Mouse (Mus musculus): ENCODE measurements around the gene Znrf3.

The Znrf3 gene

GRCm38 (mm10) chr11:5390969-5391831 lies 53.4 kb downstream of the Znrf3 start:
- no peak for DNase-seq

DNA sequence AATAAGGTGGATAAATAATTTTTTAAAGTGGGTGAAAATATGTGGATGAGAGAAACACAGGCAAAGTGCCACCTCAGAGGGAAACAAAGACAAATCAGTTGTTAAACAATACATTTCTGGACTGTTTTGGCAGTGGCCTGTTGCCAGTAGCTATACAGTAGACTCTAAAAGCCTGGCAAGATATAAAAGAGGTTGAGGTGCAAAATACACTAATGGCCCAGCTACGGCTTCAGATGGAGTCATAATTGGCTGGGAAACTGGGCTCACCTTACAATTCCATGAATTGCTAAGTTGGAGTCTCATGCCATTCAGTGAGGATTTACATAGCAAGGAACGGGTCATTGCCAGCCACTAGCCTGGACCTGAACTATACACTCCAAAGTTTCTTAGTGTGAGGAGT lies 62.0 kb downstream of the Znrf3 start:
- DNase-seq, result no peak

GRCm38 (mm10) chr11:5381226-5381625 lies 63.4 kb downstream of the Znrf3 start:
- DNase-seq, result no peak

- no peak for DNase-seq
Measured at GRCm38 (mm10) chr11:5380275-5380674, 64.4 kb downstream of the Znrf3 start.

DNA sequence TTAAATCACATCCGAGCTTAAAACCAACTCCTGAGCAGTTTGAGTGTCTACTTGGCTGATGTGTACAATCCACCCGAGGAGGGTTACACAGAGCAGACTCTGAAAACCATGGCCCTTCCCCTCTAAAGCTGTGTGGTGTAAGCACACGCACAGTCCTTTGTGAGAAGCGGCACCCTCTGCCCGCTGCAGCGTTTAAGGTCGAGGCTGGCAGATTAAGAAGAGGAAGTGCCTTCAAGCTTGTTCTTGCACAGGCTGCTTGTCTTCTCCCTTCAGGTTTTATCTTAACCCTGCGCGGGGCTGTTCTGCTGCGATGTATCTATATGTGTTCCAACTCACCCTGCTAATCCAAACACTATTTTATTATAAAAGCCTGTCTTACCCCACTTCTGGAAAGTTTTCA lies 75.5 kb downstream of the Znrf3 start:
- DNase-seq, result no peak

- no peak for DNase-seq
Measured at GRCm38 (mm10) chr11:5368492-5368891, 76.2 kb downstream of the Znrf3 start.

DNA sequence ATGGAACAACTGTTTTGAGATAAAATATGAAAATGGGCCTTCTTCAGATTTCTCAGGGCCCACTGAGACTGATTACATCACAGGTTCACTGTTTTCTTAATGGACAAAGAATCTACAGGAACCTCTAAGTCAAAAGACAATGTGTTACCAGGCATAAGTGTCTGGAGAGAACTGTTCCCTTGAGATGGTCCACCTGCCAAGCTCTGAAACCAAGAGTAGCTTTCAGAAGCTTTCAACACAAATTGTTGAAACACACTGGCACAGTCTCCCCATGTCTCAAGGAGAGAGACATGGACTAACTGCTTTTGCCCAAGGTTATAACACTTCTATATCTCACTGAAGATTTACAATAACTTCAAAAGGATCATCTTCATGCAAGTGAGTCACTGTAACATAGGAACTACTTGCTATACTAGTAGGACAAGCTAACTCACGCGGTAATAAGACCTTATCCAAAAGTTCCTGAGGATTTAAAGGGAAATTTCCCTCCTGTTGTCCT lies 89.3 kb downstream of the Znrf3 start:
- no peak for DNase-seq

DNA sequence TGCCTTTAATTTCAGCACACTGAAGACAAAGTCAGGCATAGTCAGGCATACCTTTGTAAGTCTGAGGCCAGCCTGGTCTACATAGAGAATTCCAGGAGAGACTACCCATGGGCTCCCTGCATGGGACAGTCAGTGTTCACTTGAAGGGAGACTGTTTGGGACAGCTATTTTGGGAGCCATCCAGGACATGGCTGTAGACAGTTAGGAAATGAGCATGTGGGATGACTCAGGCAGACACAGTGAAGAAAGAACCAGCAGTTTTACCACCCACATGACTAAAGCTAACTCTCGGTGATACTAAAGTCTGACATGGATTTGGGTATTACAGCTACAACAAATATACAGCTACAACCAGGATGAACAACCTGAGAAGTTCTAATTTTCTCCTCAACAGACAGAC lies 89.9 kb downstream of the Znrf3 start:
- DNase-seq, result peak; percentile 7

- no peak for DNase-seq
Measured at GRCm38 (mm10) chr11:5353032-5353431, 91.6 kb downstream of the Znrf3 start.

- DNase-seq, result no peak
Measured at GRCm38 (mm10) chr11:5349483-5349882, 95.2 kb downstream of the Znrf3 start.

DNA sequence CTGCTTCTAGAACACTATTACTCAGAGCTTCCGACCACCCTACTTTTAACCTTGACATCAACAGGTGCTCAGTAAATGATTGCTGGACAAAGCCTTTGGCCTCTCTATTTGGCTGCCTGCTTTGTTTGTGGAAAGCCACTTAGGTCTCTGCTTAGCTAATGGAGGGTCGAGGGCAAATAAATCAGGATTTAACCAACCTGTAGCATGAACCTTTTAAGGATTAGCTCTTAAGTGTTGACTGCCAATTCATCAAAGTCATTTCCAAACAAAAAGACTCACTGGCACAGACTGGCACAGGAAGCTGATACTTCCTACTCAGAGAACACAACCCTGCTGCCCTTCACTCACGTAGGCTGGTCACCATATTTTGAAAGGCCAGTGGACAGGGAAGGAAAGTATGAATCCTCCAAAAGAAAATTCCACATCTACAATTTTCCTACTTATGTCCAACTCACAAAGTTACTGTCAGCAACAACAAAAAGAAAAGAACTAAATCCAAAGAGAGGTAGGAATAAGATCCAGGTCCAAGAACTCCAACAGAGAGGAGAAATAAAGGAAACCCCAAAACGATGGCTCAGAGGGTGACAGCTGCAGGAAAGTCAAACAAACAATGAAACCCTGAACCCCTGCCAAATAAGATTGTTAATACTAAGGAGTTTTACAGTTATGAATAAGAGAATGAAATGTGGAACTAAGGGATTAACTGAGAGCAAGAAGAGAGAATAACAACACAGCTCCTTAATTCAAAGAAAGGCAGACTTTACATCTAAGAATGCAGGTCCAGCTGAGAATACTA lies 97.6 kb downstream of the Znrf3 start:
- no peak for DNase-seq

GRCm38 (mm10) chr11:5343748-5344147 lies 100.9 kb downstream of the Znrf3 start:
- DNase-seq, result no peak

DNA sequence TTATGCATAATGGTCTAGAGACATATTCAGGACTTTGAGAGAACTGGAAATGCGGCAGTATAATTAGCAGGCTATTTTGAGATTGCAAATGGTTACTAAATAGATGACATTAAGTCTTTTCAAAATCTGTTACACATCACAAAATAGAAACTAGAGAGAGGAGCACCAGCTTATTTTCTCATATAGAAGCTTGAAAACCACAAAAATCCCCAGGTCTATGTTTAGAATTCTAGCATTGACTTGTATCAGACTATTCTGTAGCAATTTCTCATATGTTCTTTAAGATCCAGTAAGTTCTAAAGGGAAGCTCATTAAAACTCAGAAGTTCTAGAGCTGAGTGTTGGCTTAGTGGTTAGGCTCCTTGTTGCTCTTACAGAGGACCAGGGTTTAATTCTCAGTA lies 104.9 kb downstream of the Znrf3 start:
- DNase-seq, result no peak

GRCm38 (mm10) chr11:5336852-5337251 lies 107.8 kb downstream of the Znrf3 start:
- DNase-seq, result no peak

DNA sequence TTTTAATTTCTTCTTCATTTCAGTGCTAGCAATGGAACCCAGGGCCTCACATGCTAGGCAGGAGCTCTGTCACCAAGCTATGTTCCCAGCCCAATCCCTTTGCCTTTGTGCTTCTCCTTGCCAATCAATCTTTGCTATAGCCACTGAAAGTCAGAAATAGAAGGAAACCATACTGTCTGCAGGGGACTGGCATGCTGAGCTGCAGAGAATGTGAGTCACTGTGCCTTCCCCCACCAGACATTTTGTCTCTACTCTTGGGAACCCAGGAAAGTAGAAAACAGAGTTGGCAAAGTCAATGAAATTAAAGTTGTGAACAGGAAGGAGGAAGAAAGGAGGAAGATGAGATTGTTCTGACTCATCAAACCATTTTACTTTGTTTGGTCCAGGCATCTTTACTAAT lies 108.4 kb downstream of the Znrf3 start:
- DNase-seq, result no peak

DNA sequence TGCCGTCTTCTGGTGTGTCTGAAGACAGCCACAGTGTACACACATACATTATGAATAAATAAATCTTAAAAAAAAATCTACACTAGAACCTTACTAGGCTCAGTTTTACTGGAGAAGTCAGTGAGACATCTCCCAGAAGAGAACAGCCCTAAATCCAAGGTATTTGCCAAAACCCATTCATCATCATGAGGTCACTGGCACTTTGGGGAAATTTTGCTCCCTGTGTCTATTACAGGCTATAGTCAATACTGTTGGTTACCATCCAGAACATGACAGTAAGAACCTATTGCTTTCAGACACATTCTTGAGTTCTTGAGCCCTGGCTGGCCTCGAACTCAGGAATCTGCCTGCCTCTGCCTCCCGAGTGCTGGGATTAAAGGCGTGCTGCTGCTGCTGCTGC lies 113.8 kb downstream of the Znrf3 start:
- DNase-seq, result no peak

DNA sequence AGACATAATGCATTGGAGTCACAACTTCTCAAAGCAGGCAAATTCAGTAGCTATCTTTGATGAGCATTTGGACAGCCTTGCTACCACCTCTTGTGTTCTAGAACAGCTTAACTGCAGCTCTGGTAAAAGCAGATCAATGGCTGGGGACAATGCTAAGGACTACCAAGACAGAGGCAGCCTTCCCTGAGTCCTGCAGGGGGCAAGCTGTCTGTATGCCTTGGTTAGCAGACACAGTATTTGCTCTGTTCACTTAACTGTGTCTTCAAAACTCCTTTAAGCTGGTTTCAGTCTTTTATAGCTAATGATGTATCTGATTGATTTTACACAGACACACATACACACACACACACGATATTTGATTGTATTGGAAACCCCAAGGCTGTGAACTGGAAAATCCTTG lies 117.0 kb downstream of the Znrf3 start:
- no peak for DNase-seq

DNA sequence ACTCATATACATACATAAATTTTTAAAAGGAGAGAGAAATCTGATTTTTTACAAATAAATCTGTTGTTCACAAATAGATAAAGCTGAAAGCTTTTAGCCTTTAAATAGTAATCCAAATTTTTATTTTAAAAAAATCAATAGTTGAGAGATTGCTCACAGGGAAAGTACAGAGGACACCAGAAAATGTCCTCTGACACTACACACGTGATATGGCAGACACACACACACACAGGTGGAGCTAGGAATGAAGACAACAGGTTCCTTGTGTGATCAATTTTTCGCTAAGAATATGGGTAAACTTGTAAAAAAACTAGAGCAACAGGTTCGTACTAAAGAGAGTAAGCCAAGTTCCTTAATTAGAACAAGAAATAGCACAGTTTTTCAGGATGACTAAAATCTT lies 118.4 kb downstream of the Znrf3 start:
- no peak for DNase-seq

DNA sequence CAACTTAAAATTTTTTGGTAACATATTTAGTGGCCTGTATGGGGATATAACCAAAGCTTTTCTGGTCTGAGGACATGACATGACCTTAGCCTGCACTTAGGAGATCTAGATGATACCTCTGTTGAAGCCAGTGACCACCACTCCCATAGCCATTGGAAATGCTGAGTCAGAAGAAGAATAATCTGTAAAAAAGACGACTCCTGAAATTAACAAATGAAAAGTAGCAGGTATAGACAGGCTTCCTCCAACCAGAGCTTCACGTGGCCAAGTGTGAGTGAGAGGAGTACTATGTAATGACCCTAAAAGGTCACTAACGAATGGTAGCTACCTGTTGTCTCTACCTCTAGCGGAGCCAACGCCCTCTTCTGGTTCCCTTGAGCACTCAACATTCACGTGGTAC lies 119.4 kb downstream of the Znrf3 start:
- no peak for DNase-seq

DNA sequence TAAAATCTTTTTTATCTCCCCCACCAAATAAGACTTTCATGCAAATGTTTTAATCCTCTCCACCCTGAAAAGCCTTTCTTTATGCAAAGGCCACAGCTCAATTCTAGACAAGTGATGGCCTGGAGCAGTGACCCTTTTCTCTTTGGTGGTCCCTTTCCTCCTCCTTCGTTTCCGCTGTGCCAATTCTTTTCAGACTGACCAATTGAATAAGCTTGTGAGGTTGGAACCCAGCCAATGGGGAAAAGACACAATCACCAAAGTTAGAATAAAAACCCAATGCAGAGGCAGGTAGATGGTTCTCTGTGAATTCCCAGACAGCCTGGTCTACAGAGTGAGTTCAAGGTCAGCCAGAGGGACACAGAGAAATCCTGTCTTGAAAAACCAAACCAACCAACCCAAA lies 120.4 kb downstream of the Znrf3 start:
- no peak for DNase-seq

- no peak for DNase-seq
Measured at GRCm38 (mm10) chr11:5321687-5322086, 123.0 kb downstream of the Znrf3 start.

GRCm38 (mm10) chr11:5318976-5319375 lies 125.7 kb downstream of the Znrf3 start:
- no peak for DNase-seq

- peak; percentile 17 for DNase-seq
Measured at GRCm38 (mm10) chr11:5318035-5318775, 126.4 kb downstream of the Znrf3 start.

Data from right cerebral cortex, postnatal 14 days (tissue).